In genomic region chr9:63997439-63997838, GRCm38 (mm10) we compare ENCODE assay signal across 10 mouse cellular contexts. TPM values are rescaled to one million over a fixed set of nuclear protein-coding genes. Genes with fewer than 3 reads are reported as not detected.
DNase-seq lines count a peak whose midpoint lies in the region; ATAC-seq and TF ChIP-seq lines count a peak whose summit lies in the region.
"Had no signal": no experiment of that assay in that cellular context is flagged by ENCODE, and none has a peak within 500 bp of the region (broad histone marks: within the 10 kb centered on the region; RNA-seq: fewer than 3 reads in every experiment).

No protein-coding gene starts in this region.

- H3K27ac ChIP-seq in midbrain, embryonic 14.5 days (replicated peaks; ENCODE audit: low read depth, low read length): no peak overlapping the region
- H3K27ac ChIP-seq: macrophage had no signal

- peaks cover 16% of the 10 kb centered on the region for H3K4me1 ChIP-seq in lung, adult 2 months (ENCODE audit: control insufficient read depth, insufficient read depth, low read length)
- no peaks in the 10 kb centered on the region for H3K4me1 ChIP-seq in midbrain, embryonic 14.5 days (ENCODE audit: control insufficient read depth, insufficient read depth, low read length)

- TF ChIP-seq CTCF in lung, adult 2 months (IDR thresholded peaks at IDR 0.05; ENCODE audit: insufficient read depth, low read length): peak; percentile 43; the same call in 1 of the 2 replicates

- H3K36me3 ChIP-seq in midbrain, embryonic 14.5 days (ENCODE audit: control insufficient read depth, insufficient read depth, low read length): no peaks in the 10 kb centered on the region
- H3K36me3 ChIP-seq: G1E had no signal

- no peaks in the 10 kb centered on the region for H3K27me3 ChIP-seq in midbrain, embryonic 14.5 days (ENCODE audit: control insufficient read depth, insufficient read depth, low read length)

- 23% methylated on average over 4 of the region's 4 CpGs for WGBS in lung, adult 2 months
- WGBS in midbrain, embryonic 14.5 days: 62% methylated on average over 4 of the region's 4 CpGs

- TF ChIP-seq POLR2A in lung, adult 2 months (IDR thresholded peaks at IDR 0.05; ENCODE audit: borderline replicate concordance, extremely low read depth, low read depth, low read length): no peak

- H3K4me3 ChIP-seq in lung, adult 2 months (replicated peaks; ENCODE audit: extremely low read depth, low read depth, low read length): no peak overlapping the region
- no peak overlapping the region for H3K4me3 ChIP-seq in midbrain, embryonic 14.5 days (replicated peaks; ENCODE audit: low read depth, low read length)

- no peak for DNase-seq in frontal cortex, postnatal 25 days (ENCODE audit: low spot score in 2 of 2)
- DNase-seq in lung, adult 2 months: no peak
- DNase-seq in lung, postnatal 14 days: no peak
- DNase-seq in gastrocnemius, adult 18-20 months (ENCODE audit: low spot score): peak; percentile 41
- peak; percentile 58 for DNase-seq in midbrain, embryonic 14.5 days
- DNase-seq in spleen, adult 18-20 months: no peak

- no peaks in the 10 kb centered on the region for H3K9me3 ChIP-seq in midbrain, embryonic 14.5 days (ENCODE audit: control insufficient read depth, low read length)
- H3K9me3 ChIP-seq: G1E had no signal

- H3K4me2 ChIP-seq in midbrain, embryonic 14.5 days (ENCODE audit: low read length): no peak overlapping the region

- no peak overlapping the region for H3K9ac ChIP-seq in midbrain, embryonic 14.5 days (replicated peaks; ENCODE audit: low read length)

- peak; percentile 59 for ATAC-seq in frontal cortex, adult (ENCODE audit: low TSS enrichment)
- ATAC-seq in midbrain, embryonic 14.5 days (ENCODE audit: low FRiP score, low TSS enrichment): no peak
- no peak for ATAC-seq in erythroblast, adult 5-6 weeks (replicated peaks; ENCODE audit: low FRiP score, poor library complexity, severe bottlenecking)

RNA-seq across cellular contexts. Expression of gene Smad6, which starts 24.4 kb away (rescaled TPM):
- 260 and 369 TPM in 2 replicates for polyA plus RNA-seq in lung, adult 2 months (2012; rRNA removed)
- 1 to 10 TPM; 5.1 TPM for total RNA-seq in gastrocnemius, adult 18-20 months (2021)
- 0.67 and 2.0 TPM in 2 replicates for polyA plus RNA-seq in midbrain, embryonic 14.5 days (2014; fragmentation: Nextera tagmentation; extraction: Ambion mirVana)
- total RNA-seq in erythroblast, adult 5-6 weeks (2015; ENCODE audit: low replicate concordance): not detected in 2 replicates
- total RNA-seq in erythroblast, adult 5-6 weeks (2017; ENCODE audit: low replicate concordance): 0.60 TPM in 1 of 2 replicates, not detected in the other

Comparison
In these comparisons a context has a peak if more than half of its experiments do, and no peak if none do; other contexts are left out.
1. DNase-seq: peak in gastrocnemius, adult 18-20 months (single experiment) and midbrain, embryonic 14.5 days (single experiment); none in frontal cortex, postnatal 25 days (0 of 2), lung, adult 2 months (single experiment), lung, postnatal 14 days (single experiment) and spleen, adult 18-20 months (0 of 2).